Mouse (Mus musculus) lung, postnatal 4 days (tissue): ENCODE results near the gene Cpeb4.
A peak's percentile ranks its signal among the peaks of the same experiment; 100 is the strongest.
"Not testable (repeated sequence)": the region's sequence is repeated elsewhere in the genome, so short reads cannot be mapped to it uniquely, and the experiment has no call there.

Experiments used
- DNase-seq, 2 experiments: peaks; one replicate each; pipeline ENCODE4 v3.0.0; 2021

Cpeb4 gene

GRCm38 (mm10) chr11:31871911-31872310 lies at the start of gene Cpeb4:
Cpeb4 (plus strand) TSS chr11:31872211.
- DNase-seq = no peak

- no peak for DNase-seq
These were observed 49.5 kb upstream of the Cpeb4 start for GRCm38 (mm10) chr11:31822556-31822955.

DNA sequence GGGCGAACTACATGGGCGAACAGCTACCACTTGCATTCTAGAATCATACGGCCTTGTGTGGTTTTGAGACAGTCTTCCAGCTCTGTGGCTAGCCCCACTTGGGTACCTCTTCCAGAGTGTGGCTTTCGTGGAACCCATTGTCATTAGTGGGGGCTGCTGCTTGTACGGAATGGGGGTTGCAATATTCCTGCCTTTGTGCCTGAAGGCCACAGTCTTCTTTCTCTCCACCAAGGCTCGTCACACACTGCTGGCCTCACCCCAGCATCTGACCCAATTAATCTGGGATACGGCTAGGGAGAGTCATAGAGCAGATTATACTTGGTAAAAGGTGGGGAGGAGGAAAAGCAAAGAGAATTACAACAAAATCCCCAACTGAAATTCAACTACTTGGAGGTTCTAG lies 48.5 kb upstream of the Cpeb4 start:
- no peak for DNase-seq

DNA sequence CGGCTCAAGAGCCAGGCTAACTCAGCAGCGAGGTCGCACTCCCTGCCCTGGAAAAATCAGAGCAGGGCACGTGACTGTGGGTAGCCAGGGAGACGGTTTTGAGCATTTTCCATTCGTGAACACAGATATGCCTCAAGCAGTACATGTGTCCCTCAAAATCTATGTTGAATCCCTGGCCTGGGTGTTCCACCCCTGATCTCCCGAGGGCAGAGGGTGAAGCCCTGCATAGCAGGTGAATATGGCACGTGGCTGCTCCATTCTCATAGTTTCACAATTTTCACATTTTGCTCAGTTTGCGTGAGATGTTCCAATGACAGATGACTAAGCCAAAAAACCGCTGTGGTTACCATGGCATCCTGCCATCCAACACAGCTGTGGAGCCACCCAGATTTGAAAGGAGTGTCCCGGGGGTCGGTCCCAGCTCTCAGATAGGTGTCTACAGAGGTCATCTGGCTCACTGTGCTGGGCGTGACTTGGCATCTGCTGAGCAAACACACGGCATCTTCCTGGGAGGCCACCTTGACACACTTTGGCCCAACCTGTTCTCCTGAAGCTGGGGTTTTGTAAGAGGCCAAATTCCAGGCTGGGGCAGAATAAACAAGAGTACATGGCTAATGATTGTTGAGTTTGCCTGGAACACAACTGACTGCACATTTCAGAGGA lies 47.4 kb upstream of the Cpeb4 start:
- peak; percentile 73 to 86 for DNase-seq

- peak; percentile 25 to 60 for DNase-seq
These were observed 43.8 kb upstream of the Cpeb4 start for GRCm38 (mm10) chr11:31828011-31828770.

DNA sequence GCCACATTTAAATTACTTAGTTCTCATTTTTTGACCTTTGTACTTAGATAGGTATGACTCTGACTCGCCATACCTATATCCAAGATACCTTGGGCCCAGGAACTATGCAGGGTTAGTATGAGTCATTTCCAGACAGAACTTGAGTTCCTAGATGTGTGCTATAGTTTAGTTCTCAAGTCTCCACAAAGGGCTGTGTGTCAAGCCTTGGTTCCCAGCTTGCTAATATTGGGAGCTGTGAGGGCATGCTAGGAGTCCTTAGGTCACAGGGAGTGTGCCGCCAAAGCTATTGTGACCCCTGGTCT lies 43.3 kb upstream of the Cpeb4 start:
- DNase-seq = no peak

DNA sequence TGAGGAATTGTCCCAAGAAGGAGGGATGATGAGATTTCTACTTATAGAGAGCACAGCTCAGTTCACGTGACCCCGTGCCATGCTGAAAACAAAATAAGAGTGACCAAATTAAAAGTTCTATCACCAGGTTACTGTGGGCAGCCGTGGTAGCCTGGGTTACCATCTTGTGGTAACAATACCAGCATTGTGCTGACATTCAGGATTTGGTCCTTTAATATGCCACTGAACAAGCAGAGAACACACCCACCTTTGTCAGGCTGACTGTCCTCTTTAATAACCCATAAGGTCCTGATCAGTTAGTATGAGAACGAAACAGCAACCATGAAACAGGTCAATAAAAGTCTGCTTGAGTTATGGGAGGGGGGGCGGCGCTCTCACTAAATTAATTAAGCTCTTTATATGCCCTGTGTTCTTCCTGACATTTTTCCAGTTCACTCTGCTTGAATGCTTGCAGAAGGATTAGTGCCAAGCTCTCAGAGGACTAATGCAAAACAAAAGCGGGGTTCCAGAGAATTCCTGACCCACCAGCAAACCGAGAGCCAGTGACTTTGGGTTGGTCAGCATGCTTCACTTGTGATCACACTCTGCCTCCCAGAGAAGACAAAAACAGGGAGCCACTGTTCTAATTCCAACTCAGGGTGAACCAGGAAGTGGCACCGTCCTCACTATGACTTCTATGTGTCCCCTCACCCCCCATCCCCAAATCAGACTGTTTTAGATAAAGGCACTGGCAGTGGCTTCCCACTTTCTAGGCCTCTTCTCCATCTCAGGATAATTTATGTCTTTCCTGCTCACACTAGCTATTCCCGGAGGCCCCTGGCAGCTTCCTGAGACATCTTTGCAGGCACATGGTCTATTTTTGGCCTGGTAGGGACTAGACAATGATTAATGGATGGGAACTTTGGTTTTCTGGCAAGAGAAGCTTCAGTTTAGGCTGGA lies 41.5 kb upstream of the Cpeb4 start:
- no peak for DNase-seq

- no peak for DNase-seq
These were observed 40.6 kb upstream of the Cpeb4 start for GRCm38 (mm10) chr11:31831451-31831850.

- no peak for DNase-seq
These were observed 40.0 kb upstream of the Cpeb4 start for GRCm38 (mm10) chr11:31831983-31832382.

DNA sequence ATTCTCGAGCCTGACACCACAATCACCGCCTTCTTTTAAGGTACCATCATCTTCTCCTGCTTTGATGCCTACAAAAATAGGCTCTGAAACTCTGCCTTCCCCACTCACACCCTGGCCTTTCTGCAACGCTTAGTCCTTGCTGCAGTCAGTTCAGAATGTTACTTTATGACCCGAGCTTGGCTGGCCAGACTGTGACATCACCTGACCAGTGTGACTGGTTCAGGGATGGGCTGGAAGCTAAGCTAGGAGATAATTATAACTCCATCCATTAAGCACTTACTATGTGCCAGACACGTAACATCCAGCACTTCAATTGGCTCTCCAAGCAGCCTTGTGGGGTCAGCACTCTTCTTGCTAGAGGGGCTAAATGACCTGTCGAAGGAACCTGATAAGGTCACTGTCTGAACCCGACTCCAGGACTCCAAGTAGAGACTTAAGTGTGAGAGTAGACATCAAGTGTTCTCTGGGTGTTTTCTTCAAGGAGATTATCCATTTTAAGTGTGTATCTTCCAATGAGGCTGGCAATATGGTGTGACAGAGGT lies 39.5 kb upstream of the Cpeb4 start:
- DNase-seq = no peak

GRCm38 (mm10) chr11:31833506-31833905 lies 38.5 kb upstream of the Cpeb4 start:
- no peak for DNase-seq

- no peak for DNase-seq
These were observed 36.7 kb upstream of the Cpeb4 start for GRCm38 (mm10) chr11:31835352-31835751.

DNA sequence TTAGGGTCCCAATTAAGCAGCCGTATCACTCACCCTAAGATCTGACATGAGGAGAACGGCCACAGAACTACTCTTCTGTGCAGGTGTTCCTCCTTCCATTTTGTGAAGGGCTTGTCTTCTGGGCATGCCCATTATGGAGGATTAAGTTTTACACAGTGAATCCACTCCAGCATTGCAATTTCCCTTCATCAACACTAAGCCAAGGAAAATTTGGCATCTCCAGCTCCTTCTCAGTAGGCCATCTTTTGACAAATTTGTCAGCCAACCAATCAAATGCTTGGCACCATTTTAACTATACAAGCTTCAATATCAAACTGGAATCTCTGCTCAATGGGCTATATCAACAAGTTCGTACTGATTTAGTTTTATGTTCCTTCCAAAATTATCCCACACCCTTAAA lies 34.8 kb upstream of the Cpeb4 start:
- no peak for DNase-seq

DNA sequence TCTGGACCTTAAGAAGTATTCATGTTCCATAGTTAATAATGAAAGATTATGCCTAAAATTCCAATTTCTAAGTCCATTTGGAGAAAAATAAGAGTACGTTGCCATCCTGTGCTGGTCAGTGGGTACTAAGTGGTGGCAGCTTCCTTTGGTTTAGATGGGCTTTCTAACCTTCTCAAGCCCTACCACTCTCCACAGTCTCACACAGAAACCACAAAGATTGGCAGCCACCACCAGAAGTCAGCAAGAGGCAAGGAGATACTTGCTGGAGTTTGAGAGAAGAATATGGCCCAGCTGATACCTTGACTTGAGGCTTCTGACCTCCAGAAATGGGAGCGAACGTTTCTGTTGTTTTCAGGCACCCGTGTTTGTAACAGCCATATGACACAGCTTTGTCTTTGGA lies 34.3 kb upstream of the Cpeb4 start:
- no peak for DNase-seq

- DNase-seq = peak; percentile 69 to 83
These were observed 33.4 kb upstream of the Cpeb4 start for GRCm38 (mm10) chr11:31838442-31839083.

DNA sequence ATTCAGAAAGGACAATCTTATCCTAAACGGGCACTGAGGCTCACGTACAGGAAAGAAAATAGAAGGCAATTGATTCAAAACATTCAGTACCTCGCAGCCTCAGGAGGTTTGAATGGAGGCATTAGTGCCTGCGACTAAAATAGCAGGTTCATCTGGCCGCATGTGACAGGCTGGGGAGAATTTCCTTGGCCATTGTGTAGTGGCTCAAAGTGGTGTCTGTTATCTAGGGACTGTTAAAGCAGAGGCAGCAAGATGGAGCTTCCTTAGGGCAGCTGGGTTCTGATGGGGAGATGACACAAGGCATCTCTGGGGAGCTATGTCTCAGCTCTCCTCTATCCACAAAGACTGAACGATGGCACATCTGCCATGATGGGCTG lies 32.9 kb upstream of the Cpeb4 start:
- DNase-seq = no peak

GRCm38 (mm10) chr11:31842171-31842959 lies 29.6 kb upstream of the Cpeb4 start:
- no peak for DNase-seq

- DNase-seq = no peak
These were observed 28.7 kb upstream of the Cpeb4 start for GRCm38 (mm10) chr11:31843177-31843833.

DNA sequence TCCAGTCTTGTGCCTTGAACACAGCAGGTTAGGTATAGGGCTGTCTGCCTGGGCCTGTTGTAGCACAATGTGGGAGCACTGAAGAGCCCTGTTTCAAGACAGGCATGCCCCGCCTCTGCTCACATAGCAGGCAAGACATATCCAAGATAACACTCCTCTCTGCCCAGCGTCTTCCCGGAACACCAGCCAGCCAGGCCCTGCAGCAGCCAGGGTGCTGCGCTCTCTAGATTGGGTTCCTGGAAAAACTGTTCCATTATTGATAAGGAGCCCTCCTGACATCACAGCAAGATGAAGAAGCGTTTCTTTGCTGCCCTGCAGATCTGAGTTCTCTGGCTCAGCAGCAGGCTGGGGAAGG lies 28.2 kb upstream of the Cpeb4 start:
- DNase-seq = no peak

GRCm38 (mm10) chr11:31845111-31845510 lies 26.9 kb upstream of the Cpeb4 start:
- not testable (repeated sequence) for DNase-seq

DNA sequence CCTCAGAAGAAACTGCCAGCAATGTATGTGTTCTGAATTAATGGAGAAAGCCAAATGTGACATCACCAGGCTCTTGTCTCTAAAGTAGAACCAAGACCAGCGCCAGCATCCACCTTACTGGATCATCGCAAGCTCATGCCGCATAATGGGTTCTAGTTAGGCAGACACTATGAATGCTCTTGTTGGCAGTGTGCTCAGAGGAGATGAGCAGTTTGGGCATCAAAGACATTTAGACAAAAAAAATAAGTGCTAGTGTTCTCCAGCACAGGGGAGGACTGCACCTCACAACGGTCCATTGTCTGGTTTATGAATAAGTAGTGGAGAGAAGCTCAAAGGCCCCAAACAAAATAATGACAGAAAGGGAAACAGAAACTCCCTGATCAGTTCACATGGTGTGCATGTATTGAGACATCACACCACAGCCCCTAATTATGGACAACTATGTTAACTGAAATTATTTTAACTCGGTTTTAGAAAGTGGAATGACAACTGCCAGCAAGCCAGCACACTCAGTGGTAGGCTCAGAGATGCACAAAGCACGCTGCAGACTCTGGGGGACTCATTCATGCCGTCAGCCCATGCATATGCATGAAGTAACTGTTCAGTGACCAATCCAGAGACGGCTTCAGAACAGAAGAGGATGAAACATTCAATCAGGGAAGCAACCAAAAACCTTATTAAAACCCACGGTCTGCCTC lies 25.1 kb upstream of the Cpeb4 start:
- no peak for DNase-seq
